Mouse (Mus musculus) adipocyte (in vitro differentiated cells): ENCODE measurements around the gene Cryba1.
"Not testable (repeated sequence)": the region's sequence is repeated elsewhere in the genome, so short reads cannot be mapped to it uniquely, and the experiment has no call there.

ENCODE experiments used
- DNase-seq: peaks from one replicate; pipeline ENCODE4 v3.0.0-alpha.2; 2016; ENCODE audit warnings: low spot score

Cryba1 gene

DNA sequence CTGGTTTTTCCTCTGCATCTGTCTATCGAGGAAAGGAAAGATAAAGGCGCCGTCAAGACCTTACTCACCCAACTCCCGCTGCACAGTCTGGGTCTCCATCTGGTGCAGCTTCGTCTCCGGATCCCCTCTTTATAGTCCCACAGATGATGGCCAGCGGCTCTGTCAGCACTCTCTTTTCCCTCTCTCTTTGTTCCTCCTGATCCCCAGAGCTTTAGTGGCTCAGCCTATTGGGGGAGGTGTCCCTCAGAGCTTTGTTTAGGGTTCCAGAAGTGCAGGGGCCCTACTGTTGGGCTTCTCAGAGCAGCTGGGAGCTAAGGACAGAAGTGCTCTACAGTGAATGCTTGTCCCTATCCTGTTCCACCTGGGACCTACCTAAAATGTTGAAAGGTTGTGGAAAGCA is at the start of gene Cryba1:
Gene Cryba1, minus strand, starts transcription at position 101 of the 400 bp plus-strand sequence.
- no peak for DNase-seq

DNA sequence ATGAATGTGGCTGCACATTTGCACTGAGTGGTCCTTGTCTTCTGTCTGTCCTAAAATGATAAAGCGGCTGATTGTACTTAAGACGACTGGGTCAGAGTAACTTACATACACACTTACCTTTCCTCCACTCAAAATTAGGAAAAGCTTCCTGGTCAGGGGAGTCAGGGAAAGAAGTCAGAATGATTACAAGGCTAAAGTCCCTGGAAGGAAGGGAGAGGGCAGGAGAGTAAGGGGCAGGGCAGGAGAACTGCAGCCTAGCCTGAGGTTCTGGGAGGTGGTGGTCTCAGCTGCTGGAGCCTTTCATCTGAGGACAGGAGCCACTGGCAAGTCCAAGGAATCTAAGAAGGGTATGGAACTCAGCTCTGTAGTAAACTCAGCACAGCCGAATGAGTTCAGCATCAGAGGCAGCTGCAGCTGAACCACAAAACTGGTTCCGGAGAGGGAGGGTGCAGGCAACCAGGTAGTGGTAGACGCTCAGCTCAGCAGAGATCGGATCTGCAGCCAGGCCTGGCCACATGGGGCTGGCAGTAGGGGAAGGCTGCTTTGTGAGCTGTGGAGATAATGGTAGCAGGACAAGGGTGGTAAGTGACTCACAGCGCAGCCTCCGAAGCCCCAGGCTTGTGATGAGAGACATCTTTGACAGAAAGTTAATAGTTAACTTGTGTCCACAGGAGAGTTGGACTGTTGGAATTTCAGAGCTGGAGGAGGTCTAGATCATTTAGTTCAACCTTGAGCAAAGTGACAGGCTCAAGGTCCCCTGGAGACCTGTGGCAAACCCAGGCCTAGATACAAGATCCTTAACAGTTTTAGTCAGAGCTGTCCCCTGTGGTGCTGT is 47.0 kb upstream of the Cryba1 start:
- DNase-seq, result no peak

DNA sequence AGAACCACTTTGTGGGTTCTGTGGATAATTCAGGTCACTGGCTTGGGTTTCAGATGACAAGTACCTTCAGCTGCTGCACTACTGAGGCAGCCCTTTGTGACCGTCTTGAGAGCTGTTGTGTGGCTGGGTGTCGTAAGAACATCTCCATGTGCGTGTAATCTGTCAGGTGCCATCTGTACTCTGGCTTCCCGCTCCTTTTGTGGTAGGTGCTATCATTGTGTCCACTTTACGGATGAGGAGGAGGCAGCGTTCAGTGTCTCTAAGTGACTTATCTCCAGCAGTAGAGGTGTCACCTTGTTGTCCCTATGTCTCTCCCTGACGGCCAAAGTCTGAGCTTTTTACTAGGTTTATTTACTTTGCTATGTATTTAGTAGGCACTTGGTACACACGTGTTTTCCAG is 45.3 kb upstream of the Cryba1 start:
- DNase-seq, result no peak

DNA sequence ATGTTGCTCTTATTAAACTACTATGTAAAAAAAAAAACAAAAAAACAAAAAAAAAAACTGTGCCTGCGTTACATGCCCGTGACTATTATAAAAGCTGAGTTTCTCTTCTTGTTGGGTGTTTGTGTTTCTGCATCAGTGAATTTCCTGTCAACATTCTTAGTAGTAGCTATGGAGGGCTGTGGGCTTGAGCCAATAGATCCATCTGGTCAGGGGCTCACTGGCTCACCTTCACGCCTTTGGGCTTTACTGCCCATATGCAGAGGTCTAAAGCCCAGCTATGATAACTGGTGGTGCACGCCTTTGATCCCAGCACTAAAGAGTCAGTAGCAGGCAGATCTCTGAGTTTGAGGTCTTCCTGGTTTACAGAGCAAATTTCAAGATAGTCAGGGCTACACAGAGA is 44.4 kb upstream of the Cryba1 start:
- no peak for DNase-seq

DNA sequence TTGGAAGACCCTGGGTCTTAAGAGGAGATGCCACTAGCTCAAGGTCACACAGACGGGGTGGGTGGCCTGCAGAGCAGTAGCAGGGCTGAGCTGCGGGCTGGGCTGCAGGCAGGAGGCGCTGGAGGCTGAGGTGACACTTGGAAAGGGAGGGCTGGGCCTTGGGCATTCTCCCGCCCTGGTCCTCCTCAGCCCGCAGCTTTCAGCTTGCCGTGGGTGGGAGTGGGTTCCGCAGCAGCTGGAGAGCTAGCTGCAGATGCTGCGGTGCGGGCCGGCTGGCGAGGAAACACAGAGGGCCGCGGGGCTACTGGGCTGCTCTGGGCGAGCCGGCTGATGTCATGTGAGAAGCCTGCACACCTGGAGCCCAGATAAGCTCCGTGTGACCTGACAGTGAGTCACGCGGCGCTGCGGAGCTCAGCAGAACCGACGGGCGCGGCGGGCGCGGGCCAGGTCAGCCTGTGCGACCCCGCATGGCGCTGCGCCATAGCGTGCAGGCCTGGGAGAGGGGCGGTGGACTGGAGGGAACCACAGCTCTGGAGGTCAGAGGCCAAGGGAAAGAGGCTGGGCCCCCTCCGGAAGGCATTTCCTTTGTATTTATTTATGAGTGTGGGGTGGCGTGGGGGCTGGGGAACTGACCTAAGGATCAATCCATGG is 41.4 kb upstream of the Cryba1 start:
- DNase-seq, result no peak

DNA sequence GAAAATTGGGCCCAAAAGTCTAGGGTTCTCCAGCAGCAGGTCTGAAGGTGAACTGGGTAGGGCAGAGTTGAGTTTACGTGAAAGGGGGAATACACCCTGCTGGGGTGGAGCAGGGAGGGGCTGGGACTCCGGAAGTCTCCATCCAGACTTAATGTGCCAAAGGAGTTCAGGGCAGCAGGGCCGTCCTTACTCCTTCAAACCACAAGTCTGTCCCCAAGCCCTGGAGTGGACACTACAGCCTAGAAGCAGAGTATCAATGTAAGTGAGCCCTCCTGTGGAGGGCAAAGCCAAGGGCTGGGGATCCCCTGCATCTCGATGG is 40.3 kb upstream of the Cryba1 start:
- no peak for DNase-seq

DNA sequence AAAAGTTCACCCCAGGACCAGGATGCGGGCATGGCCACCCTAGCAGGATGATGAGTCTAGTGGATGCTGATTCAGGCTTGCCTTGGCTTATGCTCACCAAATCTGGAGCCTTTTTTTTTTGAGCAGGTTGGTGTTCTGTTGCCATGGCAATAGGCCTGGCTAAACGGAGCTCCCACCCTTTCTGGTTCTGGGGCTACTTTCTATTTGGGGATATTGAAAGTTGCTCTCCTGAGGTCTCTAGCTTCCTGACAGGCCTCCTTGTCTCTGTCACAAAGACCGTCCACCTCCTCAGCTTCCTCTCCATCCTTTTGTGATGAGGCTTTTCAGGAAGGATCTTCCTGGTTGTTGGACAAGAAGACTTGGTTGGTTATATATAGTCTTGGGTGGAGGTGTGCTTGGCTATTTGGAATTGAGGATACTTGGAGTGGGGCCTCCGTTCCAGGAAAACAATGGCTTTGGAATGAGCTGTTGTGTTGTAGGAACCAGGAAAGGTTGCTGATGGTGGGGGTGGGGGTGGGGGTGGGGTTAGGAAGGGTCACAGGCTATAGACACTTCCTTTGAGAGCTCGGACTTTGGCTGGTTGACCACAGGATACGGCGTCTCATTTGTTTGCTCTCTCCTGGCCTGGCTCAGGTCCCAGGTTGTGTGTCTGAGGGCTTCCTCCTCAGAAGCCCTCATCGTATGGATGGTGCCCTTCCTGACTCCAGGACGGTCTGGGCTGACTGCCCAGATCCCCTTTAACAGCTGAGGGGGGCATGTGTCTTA is 39.8 kb upstream of the Cryba1 start:
- DNase-seq, result no peak

DNA sequence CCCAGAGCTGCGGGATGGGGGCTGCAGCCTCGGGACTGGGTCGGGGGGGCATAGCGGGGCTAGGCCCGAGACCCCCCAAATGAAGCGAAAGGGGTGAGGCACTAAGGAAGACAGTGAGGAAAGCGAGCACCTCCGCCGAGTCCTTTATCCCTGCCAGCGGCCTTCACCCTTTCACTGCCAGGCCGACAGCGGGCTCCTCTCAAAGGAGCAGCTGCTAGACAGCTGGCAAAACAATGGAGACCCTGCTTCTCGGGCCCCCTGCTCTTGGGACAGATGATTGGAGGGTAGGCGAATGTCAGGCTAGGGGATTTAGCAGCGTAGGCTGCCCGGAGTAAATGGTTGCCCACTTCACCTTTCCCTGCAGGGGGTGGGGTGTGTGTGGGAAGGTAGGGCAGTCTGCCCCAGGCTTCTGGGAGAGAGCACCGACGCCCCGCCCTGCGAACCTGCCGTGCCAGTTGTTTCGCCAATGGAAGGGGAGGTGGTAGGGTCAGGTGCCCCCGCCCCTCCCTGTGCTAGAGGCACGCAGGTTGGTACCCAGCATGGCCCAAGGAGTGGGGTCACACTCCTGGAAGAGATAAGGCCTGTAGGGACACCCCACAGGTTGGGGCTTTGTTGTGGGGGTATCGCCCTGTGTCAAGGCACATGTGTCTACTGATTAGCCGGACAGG is 38.7 kb upstream of the Cryba1 start:
- DNase-seq, result peak; percentile 21

DNA sequence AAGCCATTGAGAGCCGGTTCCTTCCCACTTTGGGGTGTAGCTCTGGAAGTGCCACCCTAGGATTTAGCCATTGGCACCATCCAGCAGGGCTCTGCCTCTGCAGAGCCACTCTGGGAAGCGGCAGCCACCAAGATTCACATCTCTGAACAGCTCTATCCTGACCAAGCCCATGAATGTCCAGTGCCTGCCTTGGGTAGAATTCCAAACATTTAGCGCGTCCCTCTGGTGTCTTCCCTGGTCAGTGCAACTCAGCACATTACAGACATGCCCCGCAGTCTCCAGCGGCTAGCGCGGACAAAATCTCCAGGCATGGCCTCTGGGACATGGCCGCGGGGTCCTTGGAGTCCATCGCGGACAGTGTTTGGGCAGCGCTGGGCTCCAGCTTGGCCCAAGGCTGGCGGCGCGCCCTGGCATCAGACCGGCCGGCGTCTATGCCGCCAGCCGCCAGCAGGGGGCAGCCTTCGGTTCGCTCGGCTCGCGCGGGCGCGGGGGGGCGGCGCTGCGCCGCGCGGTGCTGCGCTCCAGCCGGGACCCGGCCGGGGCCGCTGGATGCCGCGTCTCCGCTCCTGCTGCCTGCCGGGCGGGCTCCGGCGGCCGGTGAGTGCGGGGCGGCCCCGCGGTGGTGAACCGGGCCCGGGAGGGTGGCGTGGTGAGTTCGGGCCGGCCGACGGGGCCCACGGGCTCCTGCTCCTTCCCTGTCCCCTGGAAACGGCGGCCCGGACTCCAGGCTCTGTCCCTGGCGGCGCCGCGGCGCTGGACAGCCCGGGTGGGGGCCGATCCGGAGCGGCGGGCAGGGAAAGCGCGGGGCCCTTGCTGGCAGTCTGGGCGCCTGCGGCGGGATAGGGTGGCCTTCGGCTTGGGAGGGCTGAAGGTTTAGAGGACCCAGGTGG is 37.9 kb upstream of the Cryba1 start, which contains the start of gene Myo18a:
Gene Myo18a, plus strand, starts transcription at position 464 of the 890 bp plus-strand sequence.
- DNase-seq, result peak; percentile 81

DNA sequence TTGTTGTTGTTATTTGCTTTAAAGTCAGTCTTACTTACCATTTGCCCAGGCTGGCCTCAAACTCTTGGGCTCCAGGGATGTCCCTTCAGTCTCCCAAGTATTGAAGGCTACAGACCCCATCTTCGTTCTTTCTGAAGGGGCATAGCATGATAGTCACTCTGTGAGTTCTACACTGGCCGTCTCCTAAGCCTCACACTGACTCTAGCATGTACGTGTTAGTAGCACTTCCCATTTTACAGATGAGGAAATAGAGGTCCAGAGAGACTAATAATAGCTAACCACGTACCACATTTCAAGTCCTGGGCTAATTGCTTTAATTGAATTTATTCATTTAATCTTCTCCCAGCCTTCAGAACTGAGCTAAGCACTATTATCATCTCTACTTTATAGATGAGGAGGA is 34.9 kb upstream of the Cryba1 start:
- no peak for DNase-seq

DNA sequence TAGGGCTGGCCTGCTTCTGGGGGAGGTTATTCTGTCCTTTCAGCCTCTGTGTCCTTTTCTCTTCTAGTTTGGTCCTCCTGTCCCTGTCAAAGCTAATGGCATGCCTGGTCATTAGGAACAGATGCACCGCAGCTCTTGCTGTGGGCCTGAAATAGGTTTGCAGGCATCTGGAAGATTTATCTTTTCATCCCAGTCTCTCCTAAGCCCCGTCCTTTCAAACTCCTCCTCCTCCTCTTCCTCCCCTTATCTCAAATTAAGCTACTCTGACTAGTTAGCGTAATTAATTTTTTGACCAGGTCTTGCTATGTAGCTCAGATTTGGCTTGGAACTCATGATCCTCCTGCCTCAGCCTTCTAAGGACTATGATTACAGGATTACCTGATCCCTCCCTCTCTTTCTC is 28.4 kb upstream of the Cryba1 start:
- DNase-seq, result no peak

DNA sequence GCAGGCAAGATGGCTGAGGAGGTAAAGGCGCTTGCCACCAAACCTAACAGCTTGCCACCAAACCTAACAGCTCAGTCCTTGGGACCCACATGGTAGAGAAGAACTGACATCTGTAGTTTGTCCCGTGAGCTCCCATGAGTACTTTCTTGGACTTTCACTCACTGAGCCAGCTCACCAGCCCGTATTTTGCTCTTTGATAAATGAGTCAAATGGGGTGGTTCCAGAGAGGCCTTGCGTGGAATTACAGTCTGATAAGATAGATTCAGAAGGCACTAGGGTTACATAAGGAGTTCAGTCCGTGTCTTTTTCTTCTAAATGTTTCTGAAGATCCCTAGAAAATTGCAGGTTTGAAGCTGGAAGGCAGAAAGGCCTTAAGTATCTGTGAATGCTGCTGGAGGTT is 27.4 kb upstream of the Cryba1 start:
- no peak for DNase-seq

DNA sequence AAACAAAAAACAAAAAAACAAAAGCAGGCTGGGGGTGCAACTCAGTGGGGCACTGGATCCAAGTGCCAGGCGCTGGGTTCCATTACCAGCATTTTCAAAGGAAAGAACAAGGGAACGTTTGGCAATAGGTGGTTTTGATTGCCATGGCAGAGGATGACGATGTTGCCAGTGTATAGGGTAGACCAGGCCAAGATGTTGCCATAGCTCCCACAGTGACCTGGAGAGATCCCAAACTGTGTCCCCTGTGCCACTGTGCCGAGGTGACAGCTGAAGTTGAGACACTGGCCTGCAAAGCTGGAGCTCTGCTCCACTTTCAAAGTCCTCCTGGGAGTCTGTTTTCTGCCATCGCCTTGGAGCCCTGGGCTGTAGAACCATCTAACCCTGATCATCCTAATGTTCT is 23.9 kb upstream of the Cryba1 start:
- DNase-seq, result no peak

DNA sequence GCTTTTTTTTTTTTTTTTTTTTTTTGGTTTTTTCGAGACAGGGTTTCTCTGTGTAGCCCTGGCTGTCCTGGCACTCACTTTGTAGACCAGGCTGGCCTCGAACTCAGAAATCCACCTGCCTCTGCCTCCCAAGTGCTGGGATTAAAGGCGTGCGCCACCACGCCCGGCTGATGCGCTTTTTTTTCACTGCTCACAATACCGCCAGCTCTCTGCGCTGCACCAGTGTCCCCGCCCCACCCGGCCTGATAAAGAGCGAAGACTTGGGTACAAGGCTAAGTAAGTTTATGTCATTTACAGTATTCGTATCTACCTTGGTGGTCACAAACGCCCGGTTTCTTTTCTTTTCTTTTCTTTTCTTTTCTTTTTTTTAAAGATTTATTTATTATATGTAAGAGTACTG is 22.0 kb upstream of the Cryba1 start:
- not testable (repeated sequence) for DNase-seq

DNA sequence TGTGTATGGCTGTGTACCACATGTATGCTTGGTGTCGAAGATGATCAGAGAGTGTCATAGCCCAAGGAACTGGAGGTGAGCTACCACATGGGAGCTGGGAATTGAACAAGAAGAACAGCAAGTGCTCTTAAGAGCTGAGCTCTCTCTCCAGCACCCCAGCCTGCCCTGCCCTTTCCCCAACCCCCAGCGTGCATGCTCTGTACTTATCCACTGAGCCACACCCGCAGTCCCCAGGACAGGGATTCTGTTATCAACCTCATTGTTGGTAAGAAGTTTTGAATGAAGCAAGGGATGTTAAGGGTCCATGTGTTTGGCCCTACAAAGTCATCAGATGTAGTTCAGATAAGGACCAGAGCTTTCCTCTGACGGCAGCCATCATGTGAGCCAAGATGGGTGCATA is 21.6 kb upstream of the Cryba1 start:
- no peak for DNase-seq

DNA sequence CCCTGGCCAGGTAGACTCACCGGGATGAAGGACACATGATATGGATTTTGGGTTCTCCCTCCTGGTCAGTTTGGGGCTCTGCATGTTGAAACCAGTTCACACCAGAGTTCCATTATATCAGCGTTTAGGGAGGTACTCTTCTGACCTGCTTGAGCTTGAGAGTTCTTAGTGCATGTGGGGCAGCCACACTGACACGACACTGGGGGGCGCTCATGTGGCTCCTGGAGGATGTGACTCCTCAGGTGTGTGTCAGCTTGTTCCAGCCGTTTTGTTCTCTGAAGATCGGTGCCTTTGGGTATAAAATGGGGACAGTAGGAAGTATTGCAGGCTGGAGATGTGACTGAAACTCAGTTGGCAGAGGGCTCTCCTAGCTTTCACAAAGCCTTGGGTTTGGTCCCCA is 18.9 kb upstream of the Cryba1 start:
- DNase-seq, result no peak

DNA sequence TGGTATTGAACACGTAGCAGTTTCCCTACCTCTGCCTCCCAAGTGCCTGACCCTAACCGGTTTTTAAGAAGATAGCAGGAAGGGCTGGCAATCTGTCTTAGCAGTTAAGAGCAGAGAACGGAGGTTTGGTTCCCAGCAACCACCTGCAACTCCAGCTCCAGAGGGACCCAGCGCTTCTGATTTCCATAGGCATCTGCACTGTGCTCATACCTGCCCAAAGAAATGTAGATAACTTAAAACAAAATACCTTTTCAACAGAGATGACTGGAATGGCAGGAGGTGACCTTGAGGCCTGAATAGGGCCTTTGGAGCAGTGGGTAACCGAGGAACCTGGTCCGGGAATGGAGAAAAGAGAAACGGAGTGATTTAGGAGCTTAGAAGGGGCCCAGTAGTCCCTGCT is 13.5 kb upstream of the Cryba1 start:
- DNase-seq, result no peak

DNA sequence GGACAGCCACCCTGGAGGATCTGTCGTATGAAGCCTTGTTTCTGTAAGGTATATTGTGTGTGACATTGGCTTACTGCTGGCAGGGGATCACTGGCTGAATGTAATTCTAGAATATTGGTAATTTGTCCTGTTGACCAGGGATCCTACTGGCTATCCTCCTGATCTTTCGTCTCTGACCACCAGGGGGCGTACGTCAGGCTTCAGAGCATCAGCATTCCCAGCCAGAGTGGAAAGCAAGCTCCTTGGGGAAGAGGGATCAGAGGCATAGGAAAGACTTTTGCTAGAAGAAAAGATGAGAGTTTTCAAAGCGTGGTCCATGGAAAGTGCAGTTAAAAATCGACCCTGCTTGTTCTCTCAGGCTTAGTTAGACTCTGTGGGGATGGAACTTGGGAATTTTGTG is 12.2 kb upstream of the Cryba1 start:
- DNase-seq, result peak; percentile 90

DNA sequence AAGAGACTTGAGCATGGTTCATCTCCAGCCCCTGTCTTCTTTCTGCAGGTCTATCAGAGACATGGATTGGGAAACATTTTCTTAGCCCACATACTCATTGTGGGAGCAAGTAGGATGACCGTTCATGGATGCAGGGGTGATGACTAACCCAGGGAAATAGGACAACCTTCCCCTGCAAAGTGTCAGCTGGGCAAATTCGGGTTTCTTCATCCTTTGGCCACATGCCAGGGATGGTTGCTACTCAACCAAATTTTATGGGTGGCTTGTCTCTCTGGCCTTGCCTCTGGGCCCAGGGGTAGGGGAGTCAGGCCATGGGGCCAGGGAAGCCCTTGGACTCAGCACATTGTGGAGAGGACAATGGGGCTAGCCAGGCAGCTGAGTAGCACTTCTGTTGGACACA is 3.5 kb upstream of the Cryba1 start:
- DNase-seq, result peak; percentile 22

DNA sequence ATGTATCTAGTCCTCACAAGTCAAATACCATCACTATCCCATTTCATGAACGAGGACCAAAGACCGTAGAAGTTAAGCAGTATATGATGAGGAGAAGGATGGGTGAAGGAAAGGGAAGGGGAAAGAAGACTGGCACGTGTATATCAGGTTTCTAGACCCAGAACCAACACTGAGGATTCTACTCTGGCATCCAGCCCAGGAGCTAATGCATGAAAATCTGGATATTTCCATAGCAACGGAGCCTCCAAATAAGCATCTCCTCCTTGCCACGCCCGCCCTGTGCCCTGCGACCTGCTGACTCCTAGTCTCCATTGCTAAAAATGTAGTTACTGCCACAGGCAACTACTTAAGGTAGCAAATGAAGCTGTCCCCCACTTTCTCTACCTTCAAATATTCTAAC is 317 bp downstream of the Cryba1 start:
- DNase-seq, result no peak

DNA sequence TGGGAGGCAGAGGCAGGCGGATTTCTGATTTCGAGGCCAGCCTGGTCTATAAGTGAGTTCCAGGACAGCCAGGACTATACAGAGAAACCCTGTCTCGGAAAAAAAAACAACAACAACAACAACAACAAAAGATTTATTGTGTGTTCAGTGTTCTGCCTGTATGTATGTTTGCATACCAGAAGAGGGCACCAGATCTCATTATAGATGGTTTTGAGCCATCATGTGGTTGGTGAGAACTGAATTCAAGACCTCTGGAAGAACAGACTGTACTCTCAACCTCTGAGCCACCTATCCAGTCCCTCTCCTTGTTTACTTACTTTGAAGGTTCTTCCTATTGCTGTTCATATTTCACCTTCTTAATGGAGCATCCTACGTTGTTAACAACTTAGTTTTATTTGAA is 3.7 kb downstream of the Cryba1 start:
- no peak for DNase-seq

DNA sequence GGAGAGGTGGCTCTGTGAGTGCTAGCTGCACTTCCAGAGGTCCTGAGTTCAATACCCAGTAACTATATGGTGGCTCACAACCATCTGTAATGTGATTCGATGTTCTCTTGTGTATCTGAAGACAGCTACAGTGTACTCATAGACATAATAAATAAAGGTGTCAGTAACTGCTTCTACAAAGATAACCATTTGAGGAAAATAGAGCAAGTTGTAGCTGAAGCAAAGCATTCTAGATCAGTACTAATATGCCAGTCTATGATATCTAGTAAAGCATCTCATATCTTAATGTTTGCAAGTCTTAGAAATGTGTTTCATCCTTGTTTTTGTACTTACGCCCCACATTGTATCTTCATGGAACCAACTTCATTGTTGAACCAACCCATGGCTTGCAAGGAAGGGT is 6.0 kb downstream of the Cryba1 start:
- DNase-seq, result no peak
